Mouse (Mus musculus) liver, embryonic 12.5 days (tissue): ENCODE data around the gene Zzef1. TPM values are rescaled to one million over a fixed set of nuclear protein-coding genes. Genes with fewer than 3 reads are reported as not detected.
A peak's percentile ranks its signal among the peaks of the same experiment; 100 is the strongest.

Experiments used
- ATAC-seq: fragments of 200-750 bp; cut with Nextera tagmentation; 2 replicates; pipeline ENCODE4 v1.8.0; 2017; ENCODE audit warnings: moderate number of reproducible peaks, mild to moderate bottlenecking, moderate library complexity
- H3K27ac ChIP-seq: fragments of 300-500 bp; sonication (generic); 2 replicates; pipeline ENCODE4 v1.5.1; 2016; ENCODE audit warnings: mild to moderate bottlenecking
- H3K27me3 ChIP-seq: fragments of 300-500 bp; sonication (generic); replicated peaks from 2 replicates; pipeline ENCODE4 v1.6.1; 2016; ENCODE audit warnings: mild to moderate bottlenecking, moderate library complexity
- H3K36me3 ChIP-seq: fragments of 300-500 bp; sonication (generic); 2 replicates; pipeline ENCODE4 v1.6.1; 2016; ENCODE audit warnings: mild to moderate bottlenecking, moderate library complexity
- H3K4me1 ChIP-seq: fragments of 300-500 bp; sonication (generic); 2 replicates; pipeline ENCODE4 v1.6.1; 2016
- H3K4me2 ChIP-seq: fragments of 300-500 bp; sonication (generic); 2 replicates; pipeline ENCODE4 v1.6.1; 2016; ENCODE audit warnings: mild to moderate bottlenecking, moderate library complexity
- H3K4me3 ChIP-seq: fragments of 300-500 bp; sonication (generic); 2 replicates; pipeline ENCODE4 v1.5.1; 2016; ENCODE audit warnings: mild to moderate bottlenecking, moderate library complexity
- H3K9ac ChIP-seq: fragments of 300-500 bp; sonication (generic); 2 replicates; pipeline ENCODE4 v1.6.1; 2016; ENCODE audit warnings: mild to moderate bottlenecking, moderate library complexity
- H3K9me3 ChIP-seq: fragments of 300-500 bp; sonication (generic); replicated peaks from 2 replicates; pipeline ENCODE4 v1.6.1; 2016; ENCODE audit warnings: mild to moderate bottlenecking, moderate library complexity
- WGBS: fragments of 180-500 bp; shearing (Covaris S2); methylation state at CpG from one replicate; pipeline ENCODE4 v1.1.7; 2016; ENCODE audit not compliant: insufficient replicate concordance; 5-methylcytosine and 5-hydroxymethylcytosine counted together
- polyA plus RNA-seq: library from polyadenylated mRNA; unstranded; fragments of >200 nt; fragmentation: Nextera tagmentation; extraction: Ambion mirVana; gene quantifications from 2 replicates; pipeline ENCODE4 v1.2.1, GENCODE M21; 2016

Zzef1 gene
- polyA plus RNA-seq, 1 experiment from 2014 or later = 6.6 TPM

DNA sequence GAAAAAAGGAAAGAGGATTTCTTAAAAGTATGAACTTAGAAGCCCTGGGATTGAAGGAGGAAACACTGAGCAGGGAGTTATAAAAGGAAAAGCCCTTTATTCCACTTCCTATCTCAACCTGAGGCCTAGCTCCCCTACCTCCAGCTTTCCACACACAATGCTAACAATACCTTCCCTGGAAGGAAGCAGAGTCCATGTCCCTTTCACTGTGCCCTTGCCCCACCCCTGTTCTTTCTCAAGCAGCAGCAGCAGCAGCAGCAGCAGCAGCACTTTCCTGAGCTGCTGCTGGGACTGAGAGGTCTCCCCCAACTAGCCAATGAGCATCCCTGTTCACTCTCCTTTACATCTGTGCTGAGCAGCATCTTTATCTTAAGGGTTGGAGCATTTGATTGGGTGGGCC, 17.1 kb upstream of the Zzef1 start:
- Histone ChIP-seq H3K27me3 (no peaks in the 10 kb centered on the region), H3K9ac (no peak overlapping the region), H3K4me1 (no peaks in the 10 kb centered on the region), H3K27ac (no peak overlapping the region), H3K36me3 (no peaks in the 10 kb centered on the region), H3K4me3 (no peak overlapping the region), H3K9me3 (no peaks in the 10 kb centered on the region), H3K4me2 (no peak overlapping the region)
- ATAC-seq = no peak

DNA sequence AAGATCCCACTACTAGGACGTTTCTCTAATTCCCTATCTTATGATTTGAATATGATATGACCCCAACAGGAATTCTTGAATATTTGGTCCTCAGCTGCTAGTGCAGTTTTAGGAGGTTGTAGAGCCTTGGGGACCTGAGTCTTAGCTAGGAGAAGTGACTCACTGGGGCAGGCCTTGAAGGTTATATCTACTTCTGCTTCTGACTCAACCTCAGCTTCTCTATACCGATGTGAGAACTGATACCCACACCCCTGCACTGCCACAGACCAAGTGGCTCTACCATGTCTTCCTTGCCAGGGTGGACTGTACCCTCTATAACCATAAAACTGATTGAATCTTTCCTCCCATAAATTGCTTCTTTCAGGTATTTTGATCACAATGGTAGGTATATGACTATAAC, 13.9 kb upstream of the Zzef1 start:
- no peaks in the 10 kb centered on the region for H3K36me3 ChIP-seq

DNA sequence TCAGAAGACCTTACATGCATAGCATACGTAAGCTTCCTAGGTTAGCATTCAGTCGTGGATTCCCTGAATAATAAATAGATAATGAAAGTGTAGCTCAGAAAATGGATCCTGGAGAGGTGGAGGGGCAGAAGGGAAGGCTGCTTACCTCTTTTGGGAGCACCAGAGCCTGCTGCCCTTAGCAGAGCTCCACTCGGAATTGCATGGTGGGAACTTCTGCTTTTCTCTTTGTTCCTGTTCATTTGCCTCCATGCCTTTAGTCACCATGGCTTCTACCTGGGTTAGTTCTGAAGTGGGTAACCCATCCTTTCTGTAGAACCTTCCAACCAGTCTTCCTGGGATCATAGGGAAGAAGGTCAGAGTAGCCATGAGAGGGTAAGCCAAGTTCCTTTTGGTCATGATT, 13.5 kb upstream of the Zzef1 start:
- no peak for ATAC-seq
- H3K4me2 ChIP-seq = no peak overlapping the region
- H3K4me1 ChIP-seq = no peaks in the 10 kb centered on the region
- 68% methylated on average over 3 of the region's 3 CpGs for WGBS
- H3K27me3 ChIP-seq = no peaks in the 10 kb centered on the region
- H3K36me3 ChIP-seq = no peaks in the 10 kb centered on the region
- no peak overlapping the region for H3K4me3 ChIP-seq
- H3K27ac ChIP-seq = no peak overlapping the region
- no peaks in the 10 kb centered on the region for H3K9me3 ChIP-seq
- no peak overlapping the region for H3K9ac ChIP-seq

More for the DNA sequence above, 13.9 kb upstream of the Zzef1 start:
- Histone ChIP-seq H3K4me3 (no peak overlapping the region), H3K4me2 (no peak overlapping the region), H3K9me3 (no peaks in the 10 kb centered on the region), H3K9ac (no peak overlapping the region), H3K4me1 (no peaks in the 10 kb centered on the region), H3K27me3 (no peaks in the 10 kb centered on the region), H3K27ac (no peak overlapping the region)
- WGBS = 43% methylated on average over 2 of the region's 2 CpGs
- ATAC-seq = no peak

DNA sequence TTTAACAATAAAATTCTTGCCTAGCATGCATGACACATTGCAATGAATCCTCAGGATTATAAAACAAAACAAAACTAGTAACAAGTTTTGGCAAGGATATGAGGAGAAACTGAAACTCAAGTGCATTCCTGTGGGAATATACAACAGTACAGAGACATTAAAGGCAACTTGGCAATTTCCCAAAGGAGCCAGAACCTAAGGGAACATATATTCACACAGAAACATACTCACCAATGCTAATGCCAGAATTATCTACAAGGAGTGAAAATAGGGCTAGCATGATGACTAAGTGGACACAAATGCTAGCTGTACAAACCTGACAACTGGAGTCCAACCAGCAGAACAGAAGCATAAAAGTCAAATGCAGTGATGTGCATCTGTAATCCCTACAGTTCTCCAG, 4.0 kb upstream of the Zzef1 start:
- H3K4me3 ChIP-seq = no peak overlapping the region
- H3K36me3 ChIP-seq = no peaks in the 10 kb centered on the region
- H3K4me1 ChIP-seq = peaks cover 14% of the 10 kb centered on the region; the same call in 1 of the 2 replicates
- H3K9ac ChIP-seq = no peak overlapping the region
- no peaks in the 10 kb centered on the region for H3K9me3 ChIP-seq
- H3K27me3 ChIP-seq = no peaks in the 10 kb centered on the region
- ATAC-seq = no peak
- H3K4me2 ChIP-seq = no peak overlapping the region
- H3K27ac ChIP-seq = no peak overlapping the region

DNA sequence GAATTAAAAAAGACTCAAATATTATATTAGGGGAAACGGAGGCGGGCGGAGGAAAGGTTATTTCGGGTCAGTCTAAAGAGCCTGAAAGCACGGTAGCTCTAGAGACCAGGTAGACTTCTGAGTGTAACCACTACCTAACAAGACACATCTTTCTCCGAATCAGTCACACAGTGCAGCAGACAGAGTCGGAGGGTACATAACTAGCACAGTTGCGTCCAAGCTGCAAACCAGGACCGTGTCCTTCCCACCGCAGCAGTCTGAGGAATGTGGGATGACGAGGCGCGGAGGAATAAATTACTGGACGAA, 924 bp upstream of the Zzef1 start:
- Histone ChIP-seq H3K9me3 (no peaks in the 10 kb centered on the region), H3K4me1 (peaks cover 29% of the 10 kb centered on the region), H3K27ac (peak overlapping the region; percentile 89), H3K9ac (peak overlapping the region; percentile 97), H3K27me3 (no peaks in the 10 kb centered on the region), H3K36me3 (no peaks in the 10 kb centered on the region), H3K4me3 (peak overlapping the region; percentile 99), H3K4me2 (peak overlapping the region; percentile 92)
- 9% methylated on average over 14 of the region's 14 CpGs for WGBS
- ATAC-seq = peak; percentile 18

DNA sequence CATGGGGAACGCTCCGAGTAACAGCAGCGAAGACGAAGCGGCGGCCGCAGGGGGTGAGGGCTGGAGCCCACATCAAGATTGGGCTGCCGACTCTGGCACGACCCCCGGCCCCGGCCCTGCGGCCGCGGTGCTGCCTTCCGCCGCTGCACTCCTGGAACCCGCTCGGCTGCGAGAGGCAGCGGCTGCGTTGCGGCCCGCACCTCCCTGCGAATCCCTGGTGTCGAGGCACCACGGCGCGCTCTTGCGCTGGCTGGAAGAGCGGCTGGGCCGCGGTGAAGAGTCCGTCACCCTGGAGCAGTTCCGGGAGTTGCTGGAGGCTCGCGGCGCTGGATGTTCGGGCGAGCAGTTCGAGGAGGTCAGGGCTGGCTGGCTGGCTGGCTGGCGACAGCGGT, 266 bp downstream of the Zzef1 start:
- Histone ChIP-seq H3K4me3 (peak overlapping the region; percentile 99), H3K4me1 (peaks cover 32% of the 10 kb centered on the region), H3K27ac (peak overlapping the region; percentile 89), H3K4me2 (peak overlapping the region; percentile 92), H3K9ac (peak overlapping the region; percentile 97), H3K27me3 (no peaks in the 10 kb centered on the region), H3K36me3 (no peaks in the 10 kb centered on the region), H3K9me3 (no peaks in the 10 kb centered on the region)
- peak; percentile 45 for ATAC-seq
- 2% methylated on average over 35 of the region's 42 CpGs for WGBS

DNA sequence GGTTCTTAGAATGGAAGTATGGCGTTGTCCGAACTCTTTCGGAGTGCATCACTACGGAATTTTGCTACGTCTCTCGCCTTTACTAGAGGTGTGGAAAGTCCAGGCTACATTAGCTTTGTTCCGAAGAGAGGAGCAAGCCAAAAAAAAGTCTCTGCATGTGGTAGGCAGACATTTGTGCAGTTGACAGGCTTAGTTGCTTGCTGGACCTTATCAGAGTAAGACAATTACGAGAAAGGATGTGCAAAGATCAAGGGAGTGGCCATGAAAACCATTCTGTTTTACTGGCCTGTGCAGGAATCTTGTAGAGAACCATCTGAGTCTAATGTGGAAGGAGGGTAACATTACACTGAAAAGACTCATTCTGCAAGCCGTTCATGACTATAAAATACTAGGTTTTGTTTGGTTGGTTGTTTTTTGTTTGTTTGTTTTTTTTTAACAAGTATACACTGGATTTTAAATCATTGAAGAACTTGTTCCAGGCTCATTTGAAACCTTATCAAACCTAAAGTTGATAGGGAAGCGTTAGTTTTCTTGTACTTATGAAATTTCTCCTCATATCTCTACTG, 830 bp downstream of the Zzef1 start:
- peak overlapping the region; percentile 99 for H3K4me3 ChIP-seq
- H3K4me2 ChIP-seq = peak overlapping the region; percentile 92
- H3K27me3 ChIP-seq = no peaks in the 10 kb centered on the region
- no peaks in the 10 kb centered on the region for H3K36me3 ChIP-seq
- H3K4me1 ChIP-seq = peaks cover 34% of the 10 kb centered on the region
- WGBS = 8% methylated on average over 10 of the region's 10 CpGs
- H3K9ac ChIP-seq = peak overlapping the region; percentile 97
- H3K9me3 ChIP-seq = no peaks in the 10 kb centered on the region
- ATAC-seq = no peak
- H3K27ac ChIP-seq = peak overlapping the region; percentile 89

DNA sequence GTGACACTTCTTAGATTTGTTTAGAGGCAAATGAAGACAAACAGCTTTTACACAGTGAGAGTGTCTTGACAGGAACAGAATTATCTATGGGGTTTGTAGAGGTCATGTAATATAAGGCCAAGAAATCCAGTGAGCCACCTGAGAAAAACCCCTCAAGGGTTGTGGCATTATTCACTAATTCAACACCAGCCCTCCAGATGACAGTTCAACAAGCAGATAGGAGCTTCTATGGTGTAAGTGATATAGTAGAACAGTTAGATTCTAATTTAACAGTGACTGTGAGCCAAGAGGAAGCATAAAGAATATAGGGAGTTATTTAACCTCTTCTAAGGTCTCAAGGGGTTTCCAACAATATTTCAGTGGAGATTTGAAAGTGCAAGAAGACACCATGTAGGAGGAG, 2.1 kb downstream of the Zzef1 start:
- H3K9ac ChIP-seq = no peak overlapping the region
- no peaks in the 10 kb centered on the region for H3K36me3 ChIP-seq
- no peaks in the 10 kb centered on the region for H3K27me3 ChIP-seq
- H3K27ac ChIP-seq = no peak overlapping the region
- ATAC-seq = no peak
- peaks cover 34% of the 10 kb centered on the region for H3K4me1 ChIP-seq
- no peak overlapping the region for H3K4me2 ChIP-seq
- no peaks in the 10 kb centered on the region for H3K9me3 ChIP-seq
- H3K4me3 ChIP-seq = no peak overlapping the region

DNA sequence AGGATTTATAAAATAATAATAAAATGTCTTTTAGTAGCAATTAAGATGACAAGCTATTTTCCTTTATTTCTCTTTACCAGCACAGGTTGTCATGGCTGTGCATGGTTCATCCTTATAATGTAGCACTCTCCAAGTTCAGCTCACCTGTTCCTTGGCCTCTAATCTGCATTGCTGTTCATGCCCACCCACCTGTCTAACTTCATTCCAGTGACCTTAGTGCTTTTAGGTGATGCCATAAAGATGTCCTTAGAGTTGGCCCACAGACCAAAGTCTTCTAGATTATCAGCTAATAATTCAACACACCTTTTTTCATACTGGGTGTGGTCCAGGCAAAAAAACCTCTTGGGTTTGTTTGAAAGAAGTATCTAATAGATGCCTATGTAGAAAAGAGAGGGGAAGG, 5.2 kb downstream of the Zzef1 start:
- H3K4me2 ChIP-seq = no peak overlapping the region
- no peak overlapping the region for H3K27ac ChIP-seq
- no peak overlapping the region for H3K4me3 ChIP-seq
- peaks cover 35% of the 10 kb centered on the region for H3K4me1 ChIP-seq
- no peaks in the 10 kb centered on the region for H3K9me3 ChIP-seq
- no peak overlapping the region for H3K9ac ChIP-seq
- no peaks in the 10 kb centered on the region for H3K36me3 ChIP-seq
- ATAC-seq = no peak
- no peaks in the 10 kb centered on the region for H3K27me3 ChIP-seq

DNA sequence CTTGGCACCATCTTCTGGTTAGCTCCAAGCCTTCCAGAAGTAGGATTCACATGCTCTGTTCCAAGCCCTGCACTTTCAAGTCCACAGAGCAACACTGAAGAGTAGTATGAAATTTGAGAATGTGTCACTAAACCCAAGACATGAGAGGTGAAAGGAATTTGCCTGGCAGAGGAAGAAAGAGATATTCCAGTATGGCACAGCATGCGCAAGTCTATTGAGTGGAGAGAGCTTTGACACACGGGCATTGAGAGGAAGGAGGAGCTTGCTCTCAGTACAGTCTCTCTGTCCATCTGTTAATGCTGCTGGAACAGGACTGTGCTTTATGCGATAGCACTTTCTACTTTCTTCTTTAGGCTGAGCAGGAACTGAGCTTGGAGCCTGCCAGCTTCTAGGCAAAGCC, 7.0 kb downstream of the Zzef1 start:
- Histone ChIP-seq H3K9me3 (no peaks in the 10 kb centered on the region), H3K4me2 (no peak overlapping the region), H3K27ac (no peak overlapping the region), H3K36me3 (no peaks in the 10 kb centered on the region), H3K9ac (no peak overlapping the region), H3K4me1 (peaks cover 21% of the 10 kb centered on the region), H3K27me3 (no peaks in the 10 kb centered on the region), H3K4me3 (no peak overlapping the region)
- WGBS = 83% methylated on average over 3 of the region's 3 CpGs
- ATAC-seq = no peak

DNA sequence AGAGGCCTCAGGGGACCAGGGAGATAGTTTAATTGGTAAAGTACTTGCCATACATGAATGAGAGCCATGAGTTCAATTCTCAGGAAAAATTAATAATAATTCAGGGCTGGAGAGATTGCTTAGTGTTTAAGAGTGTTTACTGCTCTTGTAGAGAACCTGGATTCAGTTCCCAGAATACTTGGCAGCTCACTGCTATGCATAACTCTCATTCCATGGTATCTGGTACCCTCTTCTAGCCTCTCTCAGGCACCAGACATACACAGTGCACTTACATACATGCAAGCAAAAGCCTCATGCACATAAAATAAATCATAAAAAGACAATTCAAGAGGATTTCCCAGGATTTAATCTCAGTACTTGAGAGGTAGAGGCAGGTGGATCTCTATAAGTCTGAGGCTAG, 8.6 kb downstream of the Zzef1 start:
- peaks cover 16% of the 10 kb centered on the region for H3K4me1 ChIP-seq
- H3K9me3 ChIP-seq = no peaks in the 10 kb centered on the region

DNA sequence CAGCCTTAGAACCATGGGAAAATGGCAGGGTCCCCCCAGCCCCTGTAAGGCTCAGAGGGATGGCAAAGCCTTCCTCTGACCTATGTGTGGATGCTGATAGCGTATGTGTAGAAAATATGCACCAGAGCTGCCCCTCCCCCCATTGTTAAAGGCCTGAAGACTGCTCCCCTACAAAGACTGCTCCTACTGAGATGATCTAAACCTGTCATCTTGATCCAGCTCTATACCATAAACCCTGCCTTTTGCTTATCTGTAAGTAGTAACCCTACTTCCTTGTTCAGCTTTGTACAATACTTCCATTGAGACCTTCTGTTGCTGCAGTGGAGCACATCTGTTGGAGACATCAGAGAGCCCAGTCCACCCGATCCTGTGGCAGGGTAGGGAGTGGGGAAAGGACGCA, 9.2 kb downstream of the Zzef1 start:
- no peak overlapping the region for H3K27ac ChIP-seq
- H3K27me3 ChIP-seq = no peaks in the 10 kb centered on the region
- H3K36me3 ChIP-seq = no peaks in the 10 kb centered on the region
- WGBS = 73% methylated on average over 3 of the region's 3 CpGs
- no peak overlapping the region for H3K4me3 ChIP-seq
- no peaks in the 10 kb centered on the region for H3K9me3 ChIP-seq
- ATAC-seq = no peak
- no peak overlapping the region for H3K4me2 ChIP-seq
- H3K9ac ChIP-seq = no peak overlapping the region
- H3K4me1 ChIP-seq = peaks cover 16% of the 10 kb centered on the region

More for the DNA sequence above, 8.6 kb downstream of the Zzef1 start:
- Histone ChIP-seq H3K4me3 (no peak overlapping the region), H3K36me3 (no peaks in the 10 kb centered on the region), H3K27me3 (no peaks in the 10 kb centered on the region), H3K27ac (no peak overlapping the region), H3K9ac (no peak overlapping the region), H3K4me2 (no peak overlapping the region)
- ATAC-seq = no peak

DNA sequence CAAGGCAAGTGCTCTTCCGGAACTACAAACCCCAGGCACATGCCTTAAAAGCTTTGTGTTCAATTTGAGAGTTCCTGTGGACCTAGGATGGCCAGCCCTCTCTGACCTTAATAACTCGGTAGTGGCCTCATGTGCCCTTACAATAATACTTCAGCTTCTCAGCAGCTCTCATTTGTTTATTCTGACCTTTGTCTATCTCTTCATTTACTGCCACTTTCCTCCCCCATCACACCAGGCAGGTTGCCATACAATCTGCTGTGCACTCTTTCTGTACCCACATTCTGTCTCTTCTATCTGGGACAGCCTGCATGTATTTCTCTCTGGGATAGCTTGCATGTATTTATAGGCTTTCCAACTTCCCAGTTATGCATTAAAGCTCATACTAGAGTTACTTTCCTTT, 10.5 kb downstream of the Zzef1 start:
- no peak for ATAC-seq
- Histone ChIP-seq H3K9me3 (no peaks in the 10 kb centered on the region), H3K27ac (no peak overlapping the region), H3K4me3 (no peak overlapping the region), H3K27me3 (no peaks in the 10 kb centered on the region), H3K4me1 (peaks cover 11% of the 10 kb centered on the region), H3K9ac (no peak overlapping the region), H3K4me2 (no peak overlapping the region), H3K36me3 (no peaks in the 10 kb centered on the region)
- 68% methylated on average over 2 of the region's 2 CpGs for WGBS
